Mouse (Mus musculus): ENCODE data around the gene Rrp12. TPM values are rescaled to one million over a fixed set of nuclear protein-coding genes. Genes with fewer than 3 reads are reported as not detected.

Rrp12 gene
- polyA plus RNA-seq, 1 experiment from 2014 or later: 2.9 TPM

DNA sequence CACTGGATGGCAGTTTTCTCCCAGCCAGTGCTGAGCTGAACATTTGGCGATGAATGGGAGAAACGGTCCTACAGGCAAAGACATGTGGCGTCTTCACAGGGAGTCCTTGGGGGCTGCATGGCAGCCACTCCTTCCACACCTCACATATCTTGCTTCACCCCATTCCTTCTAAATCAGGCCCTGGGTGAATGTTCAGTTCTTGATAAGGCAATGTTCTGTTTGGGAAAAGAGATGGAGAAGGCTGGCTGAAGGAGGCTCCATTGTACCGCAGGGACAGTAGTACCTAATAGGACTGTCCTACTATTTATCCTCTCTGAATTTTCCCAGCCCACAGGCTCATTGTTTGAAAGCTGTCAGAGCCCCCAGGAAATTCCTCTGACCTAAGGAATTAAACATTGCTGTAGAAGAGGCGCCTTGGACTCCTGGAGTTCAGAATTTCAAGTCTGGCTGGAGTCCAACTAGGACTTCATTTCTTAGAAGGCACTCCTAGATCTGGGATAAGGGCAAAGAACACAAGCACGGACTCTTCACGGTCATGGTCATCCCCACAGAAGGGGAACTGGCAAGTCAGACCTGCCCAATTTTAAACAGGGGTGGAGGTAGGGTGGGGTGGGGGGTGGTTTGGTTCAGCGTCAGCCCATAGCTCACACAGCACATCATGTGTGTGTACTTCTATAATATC, 11.2 kb upstream of the Rrp12 start:
- Histone ChIP-seq H3K4me2 (replicated peaks; ENCODE audit: low read depth, low read length) (no peak overlapping the region), H3K4me3 (ENCODE audit: low read depth, low read length) (no peak overlapping the region), H3K9me3 (ENCODE audit: low read length) (no peaks in the 10 kb centered on the region), H3K36me3 (ENCODE audit: insufficient read depth, low read length) (no peaks in the 10 kb centered on the region), H3K4me1 (ENCODE audit: insufficient read depth, low read depth, low read length) (peaks cover 8% of the 10 kb centered on the region; the same call in 1 of the 2 replicates), H3K27me3 (replicated peaks; ENCODE audit: insufficient read depth, low read length) (no peaks in the 10 kb centered on the region), H3K9ac (replicated peaks; ENCODE audit: low read depth) (no peak overlapping the region), H3K27ac (ENCODE audit: low read length) (no peak overlapping the region)
- DNase-seq (ENCODE audit: low spot score) (no peak), ATAC-seq (no peak)
- 15% methylated on average over 8 of the region's 8 CpGs for WGBS
- TF ChIP-seq CTCF (IDR thresholded peaks at IDR 0.05) (no peak), EP300 (IDR thresholded peaks at IDR 0.05) (no peak)

GRCm38 (mm10) chr19:41906311-41907078, 10.5 kb upstream of the Rrp12 start:
- Histone ChIP-seq H3K4me3 (ENCODE audit: low read depth, low read length) (no peak overlapping the region), H3K9me3 (ENCODE audit: low read length) (no peaks in the 10 kb centered on the region), H3K4me2 (replicated peaks; ENCODE audit: low read depth, low read length) (no peak overlapping the region), H3K4me1 (ENCODE audit: insufficient read depth, low read depth, low read length) (peaks cover 8% of the 10 kb centered on the region; the same call in 1 of the 2 replicates), H3K27me3 (replicated peaks; ENCODE audit: insufficient read depth, low read length) (no peaks in the 10 kb centered on the region), H3K9ac (replicated peaks; ENCODE audit: low read depth) (no peak overlapping the region), H3K27ac (ENCODE audit: low read length) (no peak overlapping the region), H3K36me3 (ENCODE audit: insufficient read depth, low read length) (no peaks in the 10 kb centered on the region)
- TF ChIP-seq CTCF (IDR thresholded peaks at IDR 0.05) (no peak), EP300 (IDR thresholded peaks at IDR 0.05) (no peak)
- ATAC-seq (no peak), DNase-seq (ENCODE audit: low spot score) (no peak)
- WGBS: 35% methylated on average over 6 of the region's 6 CpGs

DNA sequence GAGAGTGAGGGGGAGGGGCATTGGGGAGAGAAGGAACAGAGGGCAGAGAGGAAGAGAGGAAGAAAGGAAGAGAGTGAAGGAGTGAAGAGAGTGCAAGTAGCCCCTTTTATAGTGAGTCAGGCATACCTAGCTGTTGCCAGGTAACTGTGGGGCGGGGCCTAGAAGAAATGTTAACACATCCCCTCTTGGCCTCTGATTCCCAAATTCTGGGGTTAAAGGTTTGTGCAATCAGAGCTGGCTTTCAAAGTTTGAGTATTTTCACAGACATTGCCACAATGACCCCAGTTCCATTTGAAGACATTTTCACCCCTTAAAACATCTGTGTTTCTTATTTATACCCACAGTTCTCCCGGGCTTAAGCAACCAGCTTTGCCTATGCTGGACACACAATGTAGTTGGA, 9.3 kb upstream of the Rrp12 start:
- Histone ChIP-seq H3K9me3 (ENCODE audit: low read length) (no peaks in the 10 kb centered on the region), H3K9ac (replicated peaks; ENCODE audit: low read depth) (no peak overlapping the region), H3K4me2 (replicated peaks; ENCODE audit: low read depth, low read length) (no peak overlapping the region), H3K27ac (ENCODE audit: low read length) (no peak overlapping the region), H3K4me1 (ENCODE audit: insufficient read depth, low read depth, low read length) (peaks cover 8% of the 10 kb centered on the region; the same call in 1 of the 2 replicates), H3K36me3 (ENCODE audit: insufficient read depth, low read length) (no peaks in the 10 kb centered on the region), H3K27me3 (replicated peaks; ENCODE audit: insufficient read depth, low read length) (no peaks in the 10 kb centered on the region), H3K4me3 (ENCODE audit: low read depth, low read length) (no peak overlapping the region)
- no peak for DNase-seq (ENCODE audit: low spot score)
- no peak for ATAC-seq
- no peak for TF ChIP-seq EP300 (IDR thresholded peaks at IDR 0.05)
- TF ChIP-seq CTCF (IDR thresholded peaks at IDR 0.05): no peak
- WGBS: 71% methylated on average over 2 of the region's 2 CpGs

GRCm38 (mm10) chr19:41902848-41903593, 7.0 kb upstream of the Rrp12 start:
- DNase-seq (ENCODE audit: low spot score): no peak
- Histone ChIP-seq H3K36me3 (ENCODE audit: insufficient read depth, low read length) (no peaks in the 10 kb centered on the region), H3K9me3 (ENCODE audit: low read length) (no peaks in the 10 kb centered on the region), H3K4me3 (ENCODE audit: low read depth, low read length) (no peak overlapping the region), H3K9ac (replicated peaks; ENCODE audit: low read depth) (no peak overlapping the region), H3K4me2 (replicated peaks; ENCODE audit: low read depth, low read length) (no peak overlapping the region), H3K27ac (ENCODE audit: low read length) (no peak overlapping the region), H3K4me1 (ENCODE audit: insufficient read depth, low read depth, low read length) (peaks cover 8% of the 10 kb centered on the region; the same call in 1 of the 2 replicates), H3K27me3 (replicated peaks; ENCODE audit: insufficient read depth, low read length) (no peaks in the 10 kb centered on the region)
- 78% methylated on average over 10 of the region's 10 CpGs for WGBS
- ATAC-seq: no peak
- TF ChIP-seq EP300 (IDR thresholded peaks at IDR 0.05): no peak
- no peak for TF ChIP-seq CTCF (IDR thresholded peaks at IDR 0.05)

GRCm38 (mm10) chr19:41901696-41902095, 5.7 kb upstream of the Rrp12 start:
- DNase-seq (ENCODE audit: low spot score) (no peak), ATAC-seq (no peak)
- TF ChIP-seq CTCF (IDR thresholded peaks at IDR 0.05) (no peak), EP300 (IDR thresholded peaks at IDR 0.05) (no peak)
- H3K9ac ChIP-seq (replicated peaks; ENCODE audit: low read depth): no peak overlapping the region
- H3K27ac ChIP-seq (ENCODE audit: low read length): no peak overlapping the region
- no peak overlapping the region for H3K4me3 ChIP-seq (ENCODE audit: low read depth, low read length)
- no peaks in the 10 kb centered on the region for H3K36me3 ChIP-seq (ENCODE audit: insufficient read depth, low read length)
- H3K27me3 ChIP-seq (replicated peaks; ENCODE audit: insufficient read depth, low read length): no peaks in the 10 kb centered on the region
- 40% methylated on average over 2 of the region's 2 CpGs for WGBS
- H3K4me1 ChIP-seq (ENCODE audit: insufficient read depth, low read depth, low read length): 0 out of 2 replicates have a peak, but pooled peaks cover under 1% of the 10 kb centered on the region
- no peak overlapping the region for H3K4me2 ChIP-seq (replicated peaks; ENCODE audit: low read depth, low read length)
- H3K9me3 ChIP-seq (ENCODE audit: low read length): no peaks in the 10 kb centered on the region

DNA sequence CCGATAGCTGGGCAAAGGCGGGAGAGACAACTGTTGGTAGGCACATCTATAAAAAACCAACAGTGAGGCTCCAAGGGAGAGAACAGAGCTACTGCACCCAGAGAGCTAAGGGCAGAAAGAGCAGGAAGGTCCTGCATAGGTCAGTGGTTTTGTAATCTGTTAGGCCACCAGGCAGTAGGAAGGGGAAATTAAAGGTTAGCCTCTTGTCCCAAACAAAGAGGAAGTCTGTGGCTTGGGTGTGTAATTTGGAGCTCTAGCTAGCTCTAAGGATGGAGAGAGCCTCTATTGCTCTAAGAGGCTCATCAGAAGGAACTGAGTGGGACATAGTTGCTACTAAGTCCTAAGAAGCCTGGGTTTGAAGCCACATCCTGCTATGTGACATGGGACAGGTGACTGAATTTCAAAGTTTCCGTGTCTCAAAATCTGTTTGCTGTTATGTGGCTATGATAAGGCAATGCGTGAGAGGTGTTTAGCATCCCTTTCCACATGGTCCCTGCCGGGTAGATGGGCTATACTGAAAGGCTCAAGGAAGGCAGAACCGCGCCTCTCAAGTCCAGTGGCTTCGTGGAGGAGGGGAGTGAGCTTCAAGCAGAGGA, 4.6 kb upstream of the Rrp12 start:
- Histone ChIP-seq H3K4me2 (replicated peaks; ENCODE audit: low read depth, low read length) (no peak overlapping the region), H3K9me3 (ENCODE audit: low read length) (no peaks in the 10 kb centered on the region), H3K27me3 (replicated peaks; ENCODE audit: insufficient read depth, low read length) (no peaks in the 10 kb centered on the region), H3K4me1 (ENCODE audit: insufficient read depth, low read depth, low read length) (peaks cover 4% of the 10 kb centered on the region; the same call in 1 of the 2 replicates), H3K9ac (replicated peaks; ENCODE audit: low read depth) (no peak overlapping the region), H3K4me3 (ENCODE audit: low read depth, low read length) (no peak overlapping the region), H3K27ac (ENCODE audit: low read length) (no peak overlapping the region), H3K36me3 (ENCODE audit: insufficient read depth, low read length) (no peaks in the 10 kb centered on the region)
- no peak for ATAC-seq
- WGBS: 83% methylated on average over 8 of the region's 8 CpGs
- no peak for DNase-seq (ENCODE audit: low spot score)
- TF ChIP-seq CTCF (IDR thresholded peaks at IDR 0.05) (no peak), EP300 (IDR thresholded peaks at IDR 0.05) (no peak)
